Mouse (Mus musculus) heart, embryonic 11.5 days (tissue): Measurements from ENCODE around the gene Dnah7a. TPM values are rescaled to one million over a fixed set of nuclear protein-coding genes. Genes with fewer than 3 reads are reported as not detected.
"Not testable (repeated sequence)": the region's sequence is repeated elsewhere in the genome, so short reads cannot be mapped to it uniquely, and the experiment has no call there.

Source experiments
- ATAC-seq: fragments of 200-750 bp; cut with Nextera tagmentation; replicated peaks from 2 replicates; pipeline ENCODE4 v1.8.0; 2017; ENCODE audit warnings: moderate library complexity; ENCODE audit not compliant: insufficient number of reproducible peaks, low FRiP score, low TSS enrichment
- H3K27ac ChIP-seq: fragments of 300-500 bp; sonication (generic); 2 replicates; pipeline ENCODE4 v1.5.1; 2014; ENCODE audit warnings: mild to moderate bottlenecking, low read depth, low read length
- H3K27me3 ChIP-seq: fragments of 300-500 bp; sonication (generic); 2 replicates; pipeline ENCODE4 v1.6.1; 2014; ENCODE audit warnings: mild to moderate bottlenecking, low read length, mixed read lengths; ENCODE audit not compliant: control insufficient read depth, insufficient read depth
- H3K36me3 ChIP-seq: fragments of 300-500 bp; sonication (generic); 2 replicates; pipeline ENCODE4 v1.6.1; 2014; ENCODE audit warnings: mild to moderate bottlenecking, low read length, moderate library complexity, mixed read lengths; ENCODE audit not compliant: control insufficient read depth, insufficient read depth
- H3K4me1 ChIP-seq: fragments of 300-500 bp; sonication (generic); 2 replicates; pipeline ENCODE4 v1.6.1; 2014; ENCODE audit warnings: low read length; ENCODE audit not compliant: control insufficient read depth, insufficient read depth
- H3K4me2 ChIP-seq: fragments of 300-500 bp; sonication (generic); 2 replicates; pipeline ENCODE4 v1.6.1; 2014; ENCODE audit warnings: mild to moderate bottlenecking, moderate library complexity
- H3K4me3 ChIP-seq: fragments of 300-500 bp; sonication (generic); 2 replicates; pipeline ENCODE4 v1.5.1; 2014; ENCODE audit warnings: low read depth, low read length
- H3K9ac ChIP-seq: fragments of 300-500 bp; sonication (generic); 2 replicates; pipeline ENCODE4 v1.6.1; 2014; ENCODE audit warnings: mild to moderate bottlenecking, low read depth, low read length, moderate library complexity
- H3K9me3 ChIP-seq: fragments of 300-500 bp; sonication (generic); replicated peaks from 2 replicates; pipeline ENCODE4 v1.6.1; 2016; ENCODE audit warnings: low read length; ENCODE audit not compliant: control insufficient read depth
- WGBS: fragments of 180-500 bp; shearing (Covaris S2); extraction: QIAGEN DNeasy Blood & Tissue Kit; methylation state at CpG from one replicate; pipeline ENCODE4 v1.1.7; 2014; ENCODE audit not compliant: insufficient replicate concordance; 5-methylcytosine and 5-hydroxymethylcytosine counted together
- polyA plus RNA-seq: library from polyadenylated mRNA; unstranded; fragments of >200 nt; fragmentation: Nextera tagmentation; extraction: Ambion mirVana; gene quantifications from 2 replicates; pipeline ENCODE4 v1.2.1, GENCODE M21; 2014

The Dnah7a gene
- polyA plus RNA-seq, 1 experiment from 2014 or later = 1.3 TPM

DNA sequence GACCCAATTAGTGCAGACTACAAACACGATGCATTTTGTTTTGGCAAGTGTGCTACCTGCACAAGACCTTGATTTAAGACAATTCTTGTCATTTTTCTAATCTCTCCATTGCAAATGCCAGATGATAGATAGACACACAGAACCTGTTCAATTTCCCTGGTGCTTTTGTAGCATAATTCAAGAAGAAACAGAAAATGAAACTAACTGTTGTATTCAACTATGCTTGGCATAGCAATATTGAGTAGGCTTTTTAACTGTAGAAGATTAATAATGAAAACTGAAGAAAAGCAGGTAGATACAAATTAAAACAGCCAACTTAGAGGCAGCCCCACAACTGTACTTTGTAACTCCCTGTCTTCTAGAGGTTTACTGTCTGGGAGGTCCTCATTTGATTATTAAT lies 234.5 kb downstream of the Dnah7a start:
- 64% methylated on average over 1 of the region's 1 CpGs for WGBS
- not testable (repeated sequence) for ATAC-seq, H3K9ac ChIP-seq, H3K27me3 ChIP-seq, H3K9me3 ChIP-seq, H3K4me2 ChIP-seq, H3K27ac ChIP-seq, H3K4me3 ChIP-seq, H3K4me1 ChIP-seq, H3K36me3 ChIP-seq

GRCm38 (mm10) chr1:53467325-53467670 lies 239.3 kb downstream of the Dnah7a start:
- WGBS = 82% methylated on average over 2 of the region's 2 CpGs
- no peak for ATAC-seq
- no peaks in the 10 kb centered on the region for H3K9me3 ChIP-seq

DNA sequence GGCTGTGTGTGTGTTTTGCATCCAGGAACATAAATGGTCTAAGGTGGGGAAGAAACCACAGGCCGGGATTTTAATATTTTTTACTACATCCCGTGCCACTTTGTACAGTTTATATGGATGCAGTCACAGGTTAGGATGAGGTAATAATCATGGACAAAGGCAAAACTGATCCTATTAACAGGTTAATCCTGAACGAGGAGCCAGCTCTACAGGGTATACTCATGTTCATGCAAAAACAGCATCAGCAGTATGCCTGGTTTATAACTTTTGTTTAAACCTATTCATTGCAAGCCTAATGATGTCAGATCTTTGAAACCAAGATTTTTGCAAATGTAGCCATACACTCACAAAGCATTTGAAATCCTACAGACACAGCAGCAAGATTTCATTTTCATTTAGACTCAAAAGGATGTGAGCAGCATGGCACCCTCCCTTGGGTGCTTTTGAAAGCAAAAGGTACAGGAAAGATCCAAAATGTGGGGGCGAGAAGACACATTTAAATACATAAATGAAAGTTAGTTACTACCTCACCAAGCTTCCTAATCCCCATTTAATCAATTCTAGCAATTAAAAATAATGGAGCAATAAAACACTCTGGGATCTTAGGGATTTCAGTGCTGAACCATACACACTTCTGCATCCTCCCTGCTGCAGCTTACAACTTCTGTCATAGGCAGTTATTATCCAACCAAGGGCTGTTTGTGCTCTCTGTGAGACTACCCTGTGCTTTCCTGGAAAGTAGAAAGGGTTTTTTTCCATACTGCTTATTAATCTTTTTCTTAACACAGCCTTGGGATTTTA lies 239.9 kb downstream of the Dnah7a start:
- 84% methylated on average over 4 of the region's 4 CpGs for WGBS
- H3K27me3 ChIP-seq, H3K4me2 ChIP-seq, H3K27ac ChIP-seq, H3K36me3 ChIP-seq, H3K4me3 ChIP-seq, ATAC-seq, H3K4me1 ChIP-seq, H3K9me3 ChIP-seq, H3K9ac ChIP-seq: not testable (repeated sequence)

More at GRCm38 (mm10) chr1:53467325-53467670, 239.3 kb downstream of the Dnah7a start:
- Histone ChIP-seq H3K4me2 (no peak overlapping the region), H3K36me3 (no peaks in the 10 kb centered on the region), H3K27ac (no peak overlapping the region), H3K27me3 (no peaks in the 10 kb centered on the region), H3K4me1 (no peaks in the 10 kb centered on the region), H3K9ac (no peak overlapping the region), H3K4me3 (no peak overlapping the region)

GRCm38 (mm10) chr1:53439173-53439572 lies 267.4 kb downstream of the Dnah7a start:
- ATAC-seq = peak; percentile 42; the same call in 1 of the 2 replicates
- not testable (repeated sequence) for H3K9ac ChIP-seq, H3K27me3 ChIP-seq, H3K27ac ChIP-seq, H3K4me3 ChIP-seq, H3K4me1 ChIP-seq, H3K36me3 ChIP-seq, H3K9me3 ChIP-seq, H3K4me2 ChIP-seq
- 20% methylated on average over 3 of the region's 3 CpGs for WGBS

DNA sequence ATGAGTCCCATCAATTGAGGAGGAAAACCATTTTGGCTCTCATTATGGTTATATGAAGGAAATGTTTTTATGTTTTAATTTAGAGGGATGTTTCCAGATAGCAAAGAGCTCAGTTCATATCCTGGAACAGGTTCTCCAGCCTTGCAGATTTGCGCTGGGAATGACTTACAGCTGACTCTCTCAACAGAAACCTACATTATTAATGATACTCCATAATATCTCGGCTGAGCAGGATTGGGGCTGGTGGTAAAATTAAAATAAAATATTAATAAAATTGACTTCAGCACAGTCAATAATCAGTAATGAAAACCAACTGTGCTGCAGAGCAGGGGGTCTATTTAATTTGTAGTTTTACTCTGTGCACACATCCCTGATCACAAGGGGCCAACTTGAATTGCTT lies 274.2 kb downstream of the Dnah7a start:
- not testable (repeated sequence) for H3K36me3 ChIP-seq

GRCm38 (mm10) chr1:53405803-53406325 lies 300.7 kb downstream of the Dnah7a start:
- Histone ChIP-seq H3K9me3 (no peaks in the 10 kb centered on the region), H3K27ac (no peak overlapping the region), H3K27me3 (no peaks in the 10 kb centered on the region), H3K9ac (no peak overlapping the region), H3K36me3 (no peaks in the 10 kb centered on the region), H3K4me2 (no peak overlapping the region), H3K4me1 (peaks cover 4% of the 10 kb centered on the region), H3K4me3 (no peak overlapping the region)
- no peak for ATAC-seq
- 4% methylated on average over 3 of the region's 3 CpGs for WGBS

More for the DNA sequence above, 274.2 kb downstream of the Dnah7a start:
- not testable (repeated sequence) for H3K9me3 ChIP-seq, H3K4me1 ChIP-seq, H3K4me3 ChIP-seq, H3K9ac ChIP-seq, H3K27me3 ChIP-seq, H3K27ac ChIP-seq, H3K4me2 ChIP-seq, ATAC-seq
- 63% methylated on average over 2 of the region's 2 CpGs for WGBS

GRCm38 (mm10) chr1:53393936-53394760 lies 312.4 kb downstream of the Dnah7a start:
- not testable (repeated sequence) for H3K36me3 ChIP-seq, H3K4me1 ChIP-seq, H3K9me3 ChIP-seq, H3K27ac ChIP-seq, ATAC-seq, H3K9ac ChIP-seq, H3K27me3 ChIP-seq
- H3K4me2 ChIP-seq = peak overlapping the region; percentile 55
- H3K4me3 ChIP-seq = peak overlapping the region; percentile 21; the same call in 1 of the 2 replicates
- WGBS = 25% methylated on average over 21 of the region's 21 CpGs

DNA sequence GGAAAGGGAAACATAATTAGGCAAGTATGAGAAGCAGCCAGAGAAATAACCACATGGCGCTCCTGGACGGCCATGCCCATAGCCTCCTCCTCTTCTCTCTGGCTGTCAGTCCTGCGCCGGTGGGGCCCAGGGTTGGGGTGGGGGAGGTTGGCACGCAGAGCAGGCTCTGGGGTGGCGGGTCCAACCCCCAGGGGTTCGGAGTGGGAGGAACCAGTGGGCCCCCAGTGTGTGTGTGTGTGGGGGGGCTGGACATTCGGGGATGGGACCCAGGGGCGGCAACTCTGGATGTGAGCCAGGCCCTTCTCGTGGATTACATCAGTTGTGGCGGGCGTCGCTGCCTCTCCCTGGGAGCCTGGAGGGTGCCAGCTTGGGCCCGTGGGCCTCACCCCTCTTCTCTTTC lies 317.8 kb downstream of the Dnah7a start:
- no peaks in the 10 kb centered on the region for H3K4me1 ChIP-seq
- peak; percentile 42; the same call in 1 of the 2 replicates for ATAC-seq
- H3K9ac ChIP-seq = no peak overlapping the region
- 86% methylated on average over 10 of the region's 14 CpGs for WGBS
- no peak overlapping the region for H3K27ac ChIP-seq
- no peak overlapping the region for H3K4me2 ChIP-seq
- H3K27me3 ChIP-seq = no peaks in the 10 kb centered on the region
- H3K9me3 ChIP-seq = no peaks in the 10 kb centered on the region
- no peaks in the 10 kb centered on the region for H3K36me3 ChIP-seq
- no peak overlapping the region for H3K4me3 ChIP-seq
